Mouse (Mus musculus) stomach, adult 2 months (tissue): Measurements from ENCODE around the gene Zan. TPM values are rescaled to one million over a fixed set of nuclear protein-coding genes. Genes with fewer than 3 reads are reported as not detected.

ENCODE experiments used
- polyA plus RNA-seq: library from polyadenylated mRNA; depleted of rRNA; stranded (reverse); fragments of >200 nt; gene quantifications from 2 replicates; pipeline ENCODE4 v1.2.3, GENCODE M21; 2012; rRNA removed

The Zan gene
- polyA plus RNA-seq, result 0.40 and 0.66 TPM in 2 replicates

GRCm38 (mm10) chr5:137476964-137477363 lies at the start of gene Zan:
Zan (minus strand) TSS chr5:137477064.

DNA sequence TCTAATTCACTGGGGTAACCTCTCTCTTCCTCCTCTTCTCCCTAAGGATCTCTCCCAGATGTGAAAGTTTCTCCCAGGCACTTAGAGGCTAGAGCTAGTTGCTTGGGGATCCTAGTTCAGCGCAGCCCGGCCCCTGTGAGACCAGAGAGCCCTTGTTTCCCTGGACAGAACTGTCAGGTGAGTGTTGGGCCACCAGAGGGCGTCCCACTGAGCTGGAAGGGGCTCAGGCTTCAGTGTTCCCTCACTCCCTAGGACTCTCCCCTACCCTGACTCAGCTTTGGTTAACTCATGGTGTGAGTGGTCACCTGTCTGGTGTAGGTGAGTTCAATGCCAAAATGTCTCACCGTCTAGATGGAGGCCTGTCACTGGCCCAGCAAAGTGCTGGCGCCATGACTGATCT lies 41.6 kb upstream of the Zan start, which contains the start of gene Gigyf1:
TSS of gene Gigyf1 (plus strand) at position 113 of the 400 bp plus-strand sequence.

GRCm38 (mm10) chr5:137501709-137502666 lies 25.1 kb upstream of the Zan start, which contains the start of gene Pop7:
Pop7 (minus strand) TSS chr5:137502518.

DNA sequence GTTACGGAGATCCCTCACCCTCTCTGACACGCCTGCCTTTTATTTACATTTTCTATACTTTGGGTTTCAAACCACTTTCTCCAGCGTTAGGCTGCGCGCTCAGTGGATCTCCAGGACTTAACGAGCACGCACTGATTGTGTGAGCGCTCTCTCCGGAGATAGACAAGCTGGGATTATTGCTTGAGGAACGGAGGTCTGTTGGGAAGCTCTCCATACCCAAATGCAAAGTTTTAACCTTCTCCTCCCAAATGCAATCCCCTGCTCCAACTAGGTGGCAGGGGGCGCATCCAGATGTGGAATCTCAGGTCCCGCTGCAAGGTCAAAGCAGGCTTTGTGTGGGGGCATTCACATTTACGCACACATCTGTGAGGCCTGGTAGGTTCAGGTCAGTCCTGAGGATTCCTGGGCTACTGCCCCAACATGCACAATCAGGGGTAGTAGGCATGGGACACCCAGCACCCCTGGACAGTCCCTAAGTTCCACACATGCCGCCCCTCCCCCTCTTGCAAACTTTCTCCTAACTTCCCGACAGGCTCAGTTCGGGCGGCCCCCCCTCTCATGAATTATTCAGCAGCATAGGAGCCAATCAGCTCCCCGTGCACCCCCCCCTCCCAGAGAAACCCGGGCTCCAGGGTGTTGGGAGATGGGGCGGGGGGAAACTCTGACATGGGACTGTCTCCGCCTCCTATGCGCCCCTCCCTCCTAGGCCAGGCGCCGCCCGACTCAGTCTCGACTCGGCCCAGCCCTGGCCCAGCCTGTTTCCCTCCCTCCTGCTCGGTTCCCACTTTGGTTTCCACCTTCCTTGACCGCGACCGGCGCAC lies 127.3 kb downstream of the Zan start, which contains the start of gene Ephb4:
TSS of gene Ephb4 (plus strand) at position 726 of the 821 bp plus-strand sequence.

GRCm38 (mm10) chr5:137333512-137334174 lies 143.2 kb downstream of the Zan start, which contains the start of gene Slc12a9:
Slc12a9 (minus strand) TSS chr5:137333597.

Other genes starting within 250 kb of the Zan start
- 4.7 and 6.0 TPM in 2 replicates for gene Ache, start 189.5 kb downstream of the Zan start, polyA plus RNA-seq
- 12.6 and 15.1 TPM in 2 replicates for gene Ufsp1, start 182.4 kb downstream of the Zan start, polyA plus RNA-seq
- 78.2 and 78.7 TPM in 2 replicates for gene Srrt, start 169.4 kb downstream of the Zan start, polyA plus RNA-seq
- gene Trip6, start 162.7 kb downstream of the Zan start, polyA plus RNA-seq, result 25.8 and 29.0 TPM in 2 replicates
- 11.6 and 13.8 TPM in 2 replicates for gene Slc12a9, start 143.5 kb downstream of the Zan start, polyA plus RNA-seq
- gene Ephb4, start 127.0 kb downstream of the Zan start, polyA plus RNA-seq, result 10.5 and 12.4 TPM in 2 replicates
- gene Pop7, start 25.5 kb upstream of the Zan start, polyA plus RNA-seq, result 24.5 and 34.1 TPM in 2 replicates
- 9.9 and 13.0 TPM in 2 replicates for gene Gigyf1, start 41.5 kb upstream of the Zan start, polyA plus RNA-seq
- gene Epo, start 56.2 kb upstream of the Zan start, polyA plus RNA-seq, result not detected in 2 replicates
- gene Gnb2, start 56.4 kb upstream of the Zan start, polyA plus RNA-seq, result 621 and 843 TPM in 2 replicates
- gene Actl6b, start 76.5 kb upstream of the Zan start, polyA plus RNA-seq, result 0.78 and 1.4 TPM in 2 replicates
- 0.61 and 0.76 TPM in 2 replicates for gene Tfr2, start 92.8 kb upstream of the Zan start, polyA plus RNA-seq
- 93.4 and 111 TPM in 2 replicates for gene Mospd3, start 124.0 kb upstream of the Zan start, polyA plus RNA-seq
- gene Pcolce, start 136.7 kb upstream of the Zan start, polyA plus RNA-seq, result 82.5 and 87.8 TPM in 2 replicates
- 0.65 and 0.66 TPM in 2 replicates for gene Fbxo24, start 151.9 kb upstream of the Zan start, polyA plus RNA-seq
- 19.9 and 26.0 TPM in 2 replicates for gene Lrch4, start 152.1 kb upstream of the Zan start, polyA plus RNA-seq
- gene Gm20605, start 152.1 kb upstream of the Zan start, polyA plus RNA-seq, result 13.3 and 15.3 TPM in 2 replicates
- gene Sap25, start 164.3 kb upstream of the Zan start, polyA plus RNA-seq, result 68.8 and 109 TPM in 2 replicates
- 0.51 and 0.54 TPM in 2 replicates for gene Irs3, start 168.7 kb upstream of the Zan start, polyA plus RNA-seq
- gene Agfg2, start 207.7 kb upstream of the Zan start, polyA plus RNA-seq, result 10.0 and 11.3 TPM in 2 replicates